Mouse (Mus musculus): ENCODE measurements around the gene Arhgef26.

GRCm38 (mm10) chr3:62352071-62352470 lies 13.9 kb downstream of the Arhgef26 start:
- TF ChIP-seq CTCF (IDR thresholded peaks at IDR 0.05 in 2 of 3, conservative IDR thresholded peaks at IDR 0.05 in 1 of 3; ENCODE audit: control insufficient read depth in 1 of 3, insufficient read depth in 1 of 3, low read depth in 2 of 3, low read length in 3 of 3, poor library complexity in 1 of 3, severe bottlenecking in 1 of 3) = no peak
- no peak for TF ChIP-seq ZC3H11A (IDR thresholded peaks at IDR 0.05; ENCODE audit: low read depth, low read length)
- no peak for TF ChIP-seq MAX (IDR thresholded peaks at IDR 0.05; ENCODE audit: low read length)
- no peak for TF ChIP-seq POLR2A (IDR thresholded peaks at IDR 0.05; ENCODE audit: control insufficient read depth in 1 of 2, insufficient read depth in 1 of 2, low read depth in 1 of 2, low read length in 2 of 2, poor library complexity in 1 of 2)
- no peak for TF ChIP-seq MAFK (IDR thresholded peaks at IDR 0.05; ENCODE audit: borderline replicate concordance, low read depth, low read length)
